Mouse (Mus musculus): ENCODE results near the gene Bcas1.

DNA sequence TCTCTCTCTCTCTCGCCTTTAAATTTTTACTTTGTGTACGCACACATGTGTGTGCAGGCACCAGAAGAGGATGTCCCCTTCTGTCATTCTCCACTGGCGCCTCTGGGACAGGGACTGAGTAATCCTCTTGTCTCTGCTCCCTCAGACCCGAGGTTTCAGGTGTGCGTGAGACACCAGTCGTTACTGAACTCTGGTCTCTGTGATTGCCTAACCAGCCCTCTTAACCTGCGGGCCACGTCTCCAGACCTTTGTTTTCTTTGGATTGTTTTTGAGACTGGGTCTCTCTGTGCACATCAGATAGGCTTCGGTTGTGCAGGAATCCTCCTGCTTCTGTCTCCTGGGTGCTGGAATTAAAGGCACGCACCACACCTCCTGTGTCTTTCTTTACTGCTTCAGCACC, 31.5 kb upstream of the Bcas1 start:
- TF ChIP-seq CTCF (IDR thresholded peaks at IDR 0.05; ENCODE audit: extremely low read depth, insufficient read depth, low read length), result no peak
- TF ChIP-seq POLR2A (IDR thresholded peaks at IDR 0.05; ENCODE audit: extremely low read depth, insufficient read depth, low read length), result no peak

Measured in cortical plate, adult 2 months (tissue).